In genomic region chr3:61336205-61336604, GRCm38 (mm10) we compare ENCODE assay signal across 21 mouse cellular contexts. TPM values are rescaled to one million over a fixed set of nuclear protein-coding genes. Genes with fewer than 3 reads are reported as not detected.
DNase-seq lines count a peak whose midpoint lies in the region; ATAC-seq and TF ChIP-seq lines count a peak whose summit lies in the region.
"Had no signal": no experiment of that assay in that cellular context is flagged by ENCODE, and none has a peak within 500 bp of the region (broad histone marks: within the 10 kb centered on the region; RNA-seq: fewer than 3 reads in every experiment).

No protein-coding gene starts in this region.

- no peak overlapping the region for H3K4me3 ChIP-seq in kidney, adult 2 months (ENCODE audit: insufficient read depth, low read depth, low read length)
- H3K4me3 ChIP-seq in liver, adult 2 months (ENCODE audit: insufficient read depth, low read depth, low read length): no peak overlapping the region
- no peak overlapping the region for H3K4me3 ChIP-seq in liver, embryonic 12.5 days
- no peak overlapping the region for H3K4me3 ChIP-seq in intestine, postnatal 0 days (ENCODE audit: low read depth, low read length)
- H3K4me3 ChIP-seq in forebrain, embryonic 12.5 days (replicated peaks): no peak overlapping the region
- H3K4me3 ChIP-seq: embryonic facial prominence, embryonic 10.5 days; gastrocnemius, adult 2 months; heart, embryonic 12.5 days; hindbrain, embryonic 12.5 days had no signal

- 57% methylated on average over 2 of the region's 2 CpGs for WGBS in kidney, adult 2 months
- WGBS in liver, adult 2 months: 24% methylated on average over 2 of the region's 2 CpGs
- WGBS in liver, embryonic 12.5 days (ENCODE audit: insufficient replicate concordance): 27% methylated on average over 2 of the region's 2 CpGs
- WGBS in intestine, postnatal 0 days: 17% methylated on average over 2 of the region's 2 CpGs
- WGBS in forebrain, embryonic 12.5 days: 59% methylated on average over 2 of the region's 2 CpGs

- no peak for TF ChIP-seq CTCF in kidney, adult 2 months (conservative IDR thresholded peaks at IDR 0.05; ENCODE audit: insufficient read depth, insufficient read length, low read depth, low read length)
- TF ChIP-seq CTCF in liver, adult 2 months (IDR thresholded peaks at IDR 0.05; ENCODE audit: low read depth, low read length): no peak
- TF ChIP-seq CTCF in intestine, postnatal 0 days (IDR thresholded peaks at IDR 0.05; ENCODE audit: low read depth): no peak

- no peak for TF ChIP-seq POLR2A in kidney, adult 2 months (IDR thresholded peaks at IDR 0.05; ENCODE audit: low read depth, low read length)
- TF ChIP-seq POLR2A in liver, adult 2 months (IDR thresholded peaks at IDR 0.05; ENCODE audit: extremely low read depth, insufficient read depth, low read length): no peak

- no peaks in the 10 kb centered on the region for H3K79me2 ChIP-seq in liver, adult 2 months (ENCODE audit: control insufficient read depth, insufficient read depth, low read length)

- no peaks in the 10 kb centered on the region for H3K36me3 ChIP-seq in kidney, adult 2 months (ENCODE audit: control insufficient read depth, insufficient read depth, low read length)
- no peaks in the 10 kb centered on the region for H3K36me3 ChIP-seq in liver, adult 2 months (ENCODE audit: control insufficient read depth, insufficient read depth, low read length)
- no peaks in the 10 kb centered on the region for H3K36me3 ChIP-seq in liver, embryonic 12.5 days
- no peaks in the 10 kb centered on the region for H3K36me3 ChIP-seq in intestine, postnatal 0 days (ENCODE audit: control insufficient read depth, insufficient read depth)
- no peaks in the 10 kb centered on the region for H3K36me3 ChIP-seq in forebrain, embryonic 12.5 days (replicated peaks)
- H3K36me3 ChIP-seq: embryonic facial prominence, embryonic 10.5 days; heart, embryonic 12.5 days; hindbrain, embryonic 12.5 days had no signal

- no peak overlapping the region for H3K27ac ChIP-seq in kidney, adult 2 months (ENCODE audit: insufficient read depth, low read depth, low read length)
- no peak overlapping the region for H3K27ac ChIP-seq in liver, adult 2 months (replicated peaks; ENCODE audit: insufficient read depth, low read depth, low read length)
- no peak overlapping the region for H3K27ac ChIP-seq in liver, embryonic 12.5 days
- no peak overlapping the region for H3K27ac ChIP-seq in intestine, postnatal 0 days (ENCODE audit: low read depth, low read length)
- no peak overlapping the region for H3K27ac ChIP-seq in forebrain, embryonic 12.5 days
- H3K27ac ChIP-seq: embryonic facial prominence, embryonic 10.5 days; gastrocnemius, adult 2 months; hindbrain, embryonic 12.5 days had no signal

- H3K4me1 ChIP-seq in kidney, adult 2 months (ENCODE audit: control insufficient read depth, insufficient read depth, low read length): no peaks in the 10 kb centered on the region
- no peaks in the 10 kb centered on the region for H3K4me1 ChIP-seq in liver, adult 2 months (ENCODE audit: control insufficient read depth, insufficient read depth, low read length)
- no peaks in the 10 kb centered on the region for H3K4me1 ChIP-seq in liver, embryonic 12.5 days
- 0 out of 2 replicates have a peak, but pooled peaks cover 3% of the 10 kb centered on the region for H3K4me1 ChIP-seq in intestine, postnatal 0 days (replicated peaks; ENCODE audit: control insufficient read depth, insufficient read depth, low read length)
- H3K4me1 ChIP-seq in forebrain, embryonic 12.5 days: no peaks in the 10 kb centered on the region
- H3K4me1 ChIP-seq: embryonic facial prominence, embryonic 10.5 days; heart, embryonic 12.5 days; hindbrain, embryonic 12.5 days had no signal

- H3K4me2 ChIP-seq in liver, embryonic 12.5 days: no peak overlapping the region
- no peak overlapping the region for H3K4me2 ChIP-seq in intestine, postnatal 0 days (replicated peaks; ENCODE audit: low read depth)
- H3K4me2 ChIP-seq in forebrain, embryonic 12.5 days: no peak overlapping the region
- H3K4me2 ChIP-seq: heart, embryonic 12.5 days; hindbrain, embryonic 12.5 days had no signal

- H3K27me3 ChIP-seq in kidney, adult 2 months (replicated peaks; ENCODE audit: control insufficient read depth, insufficient read depth, low read length): no peaks in the 10 kb centered on the region
- H3K27me3 ChIP-seq in liver, adult 2 months (ENCODE audit: control insufficient read depth, insufficient read depth, low read length): no peaks in the 10 kb centered on the region
- H3K27me3 ChIP-seq in liver, embryonic 12.5 days (replicated peaks): no peaks in the 10 kb centered on the region
- H3K27me3 ChIP-seq in intestine, postnatal 0 days (replicated peaks; ENCODE audit: control insufficient read depth, insufficient read depth, low read length): no peaks in the 10 kb centered on the region
- no peaks in the 10 kb centered on the region for H3K27me3 ChIP-seq in forebrain, embryonic 12.5 days
- H3K27me3 ChIP-seq: heart, embryonic 12.5 days; hindbrain, embryonic 12.5 days; Patski had no signal

- no peak overlapping the region for H3K9ac ChIP-seq in liver, adult 2 months (ENCODE audit: low read depth, low read length)
- H3K9ac ChIP-seq in liver, embryonic 12.5 days: no peak overlapping the region
- H3K9ac ChIP-seq in intestine, postnatal 0 days (ENCODE audit: low read depth, low read length): no peak overlapping the region
- H3K9ac ChIP-seq in forebrain, embryonic 12.5 days: no peak overlapping the region
- H3K9ac ChIP-seq: heart, embryonic 12.5 days; hindbrain, embryonic 12.5 days had no signal

- H3K9me3 ChIP-seq in liver, embryonic 12.5 days (replicated peaks): no peaks in the 10 kb centered on the region
- no peaks in the 10 kb centered on the region for H3K9me3 ChIP-seq in intestine, postnatal 0 days (ENCODE audit: control insufficient read depth)
- no peaks in the 10 kb centered on the region for H3K9me3 ChIP-seq in forebrain, embryonic 12.5 days
- H3K9me3 ChIP-seq: embryonic facial prominence, embryonic 10.5 days; heart, embryonic 12.5 days; hindbrain, embryonic 12.5 days had no signal

- no peak for ATAC-seq in liver, embryonic 12.5 days
- peak; percentile 94 for ATAC-seq in intestine, postnatal 0 days
- ATAC-seq in forebrain, embryonic 12.5 days (ENCODE audit: low FRiP score): no peak
- ATAC-seq: forebrain, embryonic 14.5 days; Patski had no signal

- DNase-seq in kidney, adult 2 months: peak; percentile 50
- no peak for DNase-seq in kidney, adult 18-20 months
- peak; percentile 3 for DNase-seq in liver, adult 2 months (ENCODE audit: extremely low read depth, low read depth, low spot score)
- no peak for DNase-seq in adrenal gland, postnatal 25 days
- no peak for DNase-seq in thymus, postnatal 25 days
- DNase-seq: adrenal gland, adult 2 months; adrenal gland, postnatal 36 days; cerebellum, adult 2 months; cerebellum, postnatal 10 days; gastrocnemius, adult 2 months; gastrocnemius, postnatal 25 days had no signal

RNA-seq across cellular contexts. Expression of gene Rap2b, which starts 25.2 kb away (rescaled TPM):
- 1.5 and 1.7 TPM in 2 replicates for polyA plus RNA-seq in kidney, adult 2 months (2012; rRNA removed)
- total RNA-seq in liver, adult 2 months (2014; rRNA removed): 0.92 and 1.0 TPM in 2 replicates
- 0.46 and 0.71 TPM in 2 replicates for polyA plus RNA-seq in liver, adult 2 months (2012; rRNA removed)
- 5.6 and 5.8 TPM in 2 replicates for polyA plus RNA-seq in liver, embryonic 12.5 days (2016; fragmentation: Nextera tagmentation; extraction: Ambion mirVana)
- polyA plus RNA-seq in intestine, postnatal 0 days (2015; fragmentation: Nextera tagmentation; extraction: Ambion mirVana): 3.9 and 4.1 TPM in 2 replicates
- 15.7 and 16.7 TPM in 2 replicates for polyA plus RNA-seq in forebrain, embryonic 12.5 days (2016; fragmentation: Nextera tagmentation; extraction: Ambion mirVana)
- total RNA-seq in adrenal gland, postnatal 25 days (2021): 4.4 and 5.8 TPM in 2 replicates

RNA-seq across cellular contexts. Expression of gene B430305J03Rik, which starts 29.5 kb away (rescaled TPM):
- polyA plus RNA-seq in kidney, adult 2 months (2012; rRNA removed): 0.05 and 0.09 TPM in 2 replicates
- under 0.01 TPM in 2 replicates for total RNA-seq in liver, adult 2 months (2014; rRNA removed)
- 0.04 and 0.05 TPM in 2 replicates for polyA plus RNA-seq in liver, adult 2 months (2012; rRNA removed)
- polyA plus RNA-seq in liver, embryonic 12.5 days (2016; fragmentation: Nextera tagmentation; extraction: Ambion mirVana): not detected in 2 replicates
- not detected in 2 replicates for polyA plus RNA-seq in intestine, postnatal 0 days (2015; fragmentation: Nextera tagmentation; extraction: Ambion mirVana)
- polyA plus RNA-seq in forebrain, embryonic 12.5 days (2016; fragmentation: Nextera tagmentation; extraction: Ambion mirVana): not detected in 2 replicates
- 0.09 TPM in 1 of 2 replicates, not detected in the other for total RNA-seq in adrenal gland, postnatal 25 days (2021)
- total RNA-seq: gastrocnemius, adult 2 months had no signal
- polyA plus RNA-seq: embryonic facial prominence, embryonic 10.5 days; embryonic facial prominence, embryonic 14.5 days; forebrain, embryonic 14.5 days; heart, embryonic 12.5 days; heart, embryonic 16.5 days; hindbrain, embryonic 12.5 days had no signal

Comparison
In these comparisons a context has a peak if more than half of its experiments do, and no peak if none do; other contexts are left out.
1. DNase-seq: peak in kidney, adult 2 months (single experiment) and liver, adult 2 months (single experiment); none in kidney, adult 18-20 months (single experiment), adrenal gland, postnatal 25 days (single experiment) and thymus, postnatal 25 days (single experiment).